ENCODE assay signal across 10 mouse cellular contexts in the genomic region with DNA sequence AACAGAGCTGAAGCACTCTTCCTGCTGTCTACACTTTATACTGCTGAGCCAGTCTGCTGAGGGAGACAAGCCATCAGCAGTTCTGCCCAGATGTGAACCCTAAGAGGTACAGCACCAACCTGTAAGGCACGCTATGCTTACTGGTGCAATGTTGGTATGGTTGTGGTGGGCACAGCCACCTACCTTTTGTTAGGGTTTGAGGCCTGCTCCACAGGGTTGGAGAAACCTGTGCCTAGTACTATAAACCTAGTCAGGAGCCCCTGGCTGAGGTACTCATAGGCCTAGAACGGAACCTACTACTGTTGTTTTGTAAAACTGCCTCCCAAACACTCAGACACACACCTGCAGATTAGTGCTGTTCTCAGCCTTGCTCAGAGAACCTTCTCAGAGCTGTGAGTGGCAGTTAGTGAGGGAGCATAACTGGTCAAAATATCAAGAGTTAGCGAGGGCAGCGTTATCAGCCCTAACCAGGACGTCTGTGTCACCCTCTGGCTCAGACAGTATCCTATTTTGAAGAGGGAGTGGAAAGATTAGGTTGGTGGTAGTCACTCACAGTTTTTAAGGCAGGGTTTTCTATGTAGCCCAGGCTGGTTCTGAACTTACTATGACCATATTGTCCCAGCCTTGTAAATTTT. TPM values are rescaled to one million over a fixed set of nuclear protein-coding genes. Genes with fewer than 3 reads are reported as not detected.
DNase-seq lines count a peak whose midpoint lies in the region; ATAC-seq and TF ChIP-seq lines count a peak whose summit lies in the region.
"Had no signal": no experiment of that assay in that cellular context is flagged by ENCODE, and none has a peak within 500 bp of the region (broad histone marks: within the 10 kb centered on the region; RNA-seq: fewer than 3 reads in every experiment).

No protein-coding gene starts in this region.

- no peak overlapping the region for H3K9ac ChIP-seq in heart, embryonic 12.5 days
- H3K9ac ChIP-seq in liver, adult 2 months (ENCODE audit: low read depth, low read length), result 0 out of 2 replicates have a peak overlapping the region, but pooled peaks have one; percentile 3
- no peak overlapping the region for H3K9ac ChIP-seq in stomach, embryonic 16.5 days (ENCODE audit: low read length)

- peaks cover 46% of the 10 kb centered on the region for H3K4me1 ChIP-seq in heart, embryonic 12.5 days (replicated peaks)
- H3K4me1 ChIP-seq in thymus, adult 2 months (replicated peaks; ENCODE audit: control insufficient read depth, insufficient read depth, low read length), result peaks cover 59% of the 10 kb centered on the region
- peaks cover 34% of the 10 kb centered on the region for H3K4me1 ChIP-seq in liver, adult 2 months (ENCODE audit: control insufficient read depth, insufficient read depth, low read length)
- peaks cover 6% of the 10 kb centered on the region; the same call in 1 of the 2 replicates for H3K4me1 ChIP-seq in stomach, embryonic 16.5 days (ENCODE audit: control insufficient read depth, insufficient read depth, low read length)

- ATAC-seq in heart, embryonic 12.5 days (ENCODE audit: insufficient number of reproducible peaks, low FRiP score), result peak; percentile 89
- ATAC-seq in stomach, embryonic 16.5 days (ENCODE audit: insufficient read depth, low FRiP score), result 0 out of 2 replicates have a peak, but pooled peaks have one; percentile 41

- peak overlapping the region; percentile 69 for H3K27ac ChIP-seq in heart, embryonic 12.5 days (ENCODE audit: poor library complexity, severe bottlenecking)
- peak overlapping the region; percentile 90 for H3K27ac ChIP-seq in thymus, adult 2 months (ENCODE audit: control insufficient read depth, insufficient read depth, low read length)
- H3K27ac ChIP-seq in liver, adult 2 months (replicated peaks; ENCODE audit: insufficient read depth, low read depth, low read length), result peak overlapping the region; percentile 14
- peak overlapping the region; percentile 58; the same call in 1 of the 2 replicates for H3K27ac ChIP-seq in stomach, embryonic 16.5 days (ENCODE audit: low read length)

- no peak for TF ChIP-seq CTCF in thymus, adult 2 months (IDR thresholded peaks at IDR 0.05; ENCODE audit: borderline replicate concordance, control insufficient read depth, extremely low read depth, insufficient read depth, low read length, poor library complexity)
- no peak for TF ChIP-seq CTCF in liver, adult 2 months (IDR thresholded peaks at IDR 0.05; ENCODE audit: low read depth, low read length)

- 26% methylated on average over 5 of the region's 5 CpGs for WGBS in heart, embryonic 12.5 days
- 50% methylated on average over 5 of the region's 5 CpGs for WGBS in thymus, adult 2 months
- WGBS in liver, adult 2 months, result 41% methylated on average over 5 of the region's 5 CpGs
- 81% methylated on average over 5 of the region's 5 CpGs for WGBS in stomach, embryonic 16.5 days

- H3K36me3 ChIP-seq in heart, embryonic 12.5 days, result peaks cover 5% of the 10 kb centered on the region
- H3K36me3 ChIP-seq in thymus, adult 2 months (ENCODE audit: control insufficient read depth, insufficient read depth, low read length), result peaks cover 5% of the 10 kb centered on the region; the same call in 1 of the 2 replicates
- H3K36me3 ChIP-seq in liver, adult 2 months (ENCODE audit: control insufficient read depth, insufficient read depth, low read length), result peaks cover 22% of the 10 kb centered on the region
- no peaks in the 10 kb centered on the region; the same call in 1 of the 2 replicates for H3K36me3 ChIP-seq in stomach, embryonic 16.5 days (ENCODE audit: control insufficient read depth, insufficient read depth, low read length)

- TF ChIP-seq POLR2A in thymus, adult 2 months (IDR thresholded peaks at IDR 0.05; ENCODE audit: control insufficient read depth, extremely low read depth, insufficient read depth, low read length, poor library complexity), result no peak
- no peak for TF ChIP-seq POLR2A in liver, adult 2 months (IDR thresholded peaks at IDR 0.05; ENCODE audit: extremely low read depth, insufficient read depth, low read length)

- no peak for DNase-seq in heart, adult 8-10 months (ENCODE audit: low spot score)
- DNase-seq in thymus, adult 2 months, result no peak
- DNase-seq in thymus, postnatal 4 days, result no peak
- DNase-seq in liver, adult 2 months (ENCODE audit: extremely low read depth, low read depth, low spot score), result no peak
- DNase-seq in retina, embryonic 14.5 days (ENCODE audit: low spot score), result no peak
- no peak for DNase-seq in ovary, postnatal 36 days (ENCODE audit: low spot score)
- DNase-seq: gastrocnemius, postnatal 25 days; kidney, adult 18-20 months had no signal

- H3K9me3 ChIP-seq in heart, embryonic 12.5 days (replicated peaks), result no peaks in the 10 kb centered on the region
- no peaks in the 10 kb centered on the region for H3K9me3 ChIP-seq in stomach, embryonic 16.5 days (replicated peaks; ENCODE audit: control insufficient read depth, low read length)

- H3K4me2 ChIP-seq in heart, embryonic 12.5 days, result 0 out of 2 replicates have a peak overlapping the region, but pooled peaks have one; percentile 5
- no peak overlapping the region for H3K4me2 ChIP-seq in stomach, embryonic 16.5 days (ENCODE audit: low read depth, low read length)

- H3K79me2 ChIP-seq in liver, adult 2 months (ENCODE audit: control insufficient read depth, insufficient read depth, low read length), result peaks cover 25% of the 10 kb centered on the region

- H3K4me3 ChIP-seq in heart, embryonic 12.5 days, result no peak overlapping the region
- no peak overlapping the region for H3K4me3 ChIP-seq in thymus, adult 2 months (ENCODE audit: control insufficient read depth, insufficient read depth, low read length)
- H3K4me3 ChIP-seq in liver, adult 2 months (ENCODE audit: insufficient read depth, low read depth, low read length), result no peak overlapping the region
- no peak overlapping the region for H3K4me3 ChIP-seq in stomach, embryonic 16.5 days (replicated peaks; ENCODE audit: low read length)

- no peaks in the 10 kb centered on the region for H3K27me3 ChIP-seq in heart, embryonic 12.5 days (replicated peaks)
- no peaks in the 10 kb centered on the region for H3K27me3 ChIP-seq in thymus, adult 2 months (ENCODE audit: control insufficient read depth, insufficient read depth, low read length)
- H3K27me3 ChIP-seq in liver, adult 2 months (ENCODE audit: control insufficient read depth, insufficient read depth, low read length), result no peaks in the 10 kb centered on the region
- no peaks in the 10 kb centered on the region for H3K27me3 ChIP-seq in stomach, embryonic 16.5 days (ENCODE audit: control insufficient read depth, insufficient read depth, low read length)

RNA-seq across cellular contexts. Expression of gene Tbc1d2b, which starts 20.3 kb away (rescaled TPM):
- polyA plus RNA-seq in heart, embryonic 12.5 days (2016; fragmentation: Nextera tagmentation; extraction: Ambion mirVana), result 7.8 and 7.9 TPM in 2 replicates
- 10 to 100 TPM in 1 of 4 experiments, 1 to 10 TPM in 3; 8.7 to 10.3 (median 9.4) TPM for total RNA-seq in heart, adult 8-10 months (2022)
- 54.5 and 59.1 TPM in 2 replicates for polyA plus RNA-seq in thymus, adult 2 months (2012; rRNA removed)
- 14.1 and 22.1 TPM in 2 replicates for total RNA-seq in liver, adult 2 months (2014; rRNA removed)
- 12.7 and 16.9 TPM in 2 replicates for polyA plus RNA-seq in liver, adult 2 months (2012; rRNA removed)
- 15.1 and 15.4 TPM in 2 replicates for polyA plus RNA-seq in stomach, embryonic 16.5 days (2015; fragmentation: Nextera tagmentation; extraction: Ambion mirVana)

Comparison
In these comparisons a context has a peak if more than half of its experiments do, and no peak if none do; other contexts are left out.
1. H3K27ac ChIP-seq: peak in every context shown above with its lines; median percentile 90 in thymus, adult 2 months; 69 in heart, embryonic 12.5 days; 58 in stomach, embryonic 16.5 days; 14 in liver, adult 2 months.